Mouse (Mus musculus) subcutaneous adipose tissue, adult 2 months (tissue): ENCODE results near the gene Gm4064. TPM values are rescaled to one million over a fixed set of nuclear protein-coding genes. Genes with fewer than 3 reads are reported as not detected.

ENCODE experiments used
- polyA plus RNA-seq: library from polyadenylated mRNA; depleted of rRNA; stranded (reverse); fragments of >200 nt; gene quantifications from 2 replicates; pipeline ENCODE4 v1.2.3, GENCODE M21; 2012; ENCODE audit warnings: low replicate concordance; rRNA removed

Gene Gm4064
- polyA plus RNA-seq: not detected in 2 replicates

DNA sequence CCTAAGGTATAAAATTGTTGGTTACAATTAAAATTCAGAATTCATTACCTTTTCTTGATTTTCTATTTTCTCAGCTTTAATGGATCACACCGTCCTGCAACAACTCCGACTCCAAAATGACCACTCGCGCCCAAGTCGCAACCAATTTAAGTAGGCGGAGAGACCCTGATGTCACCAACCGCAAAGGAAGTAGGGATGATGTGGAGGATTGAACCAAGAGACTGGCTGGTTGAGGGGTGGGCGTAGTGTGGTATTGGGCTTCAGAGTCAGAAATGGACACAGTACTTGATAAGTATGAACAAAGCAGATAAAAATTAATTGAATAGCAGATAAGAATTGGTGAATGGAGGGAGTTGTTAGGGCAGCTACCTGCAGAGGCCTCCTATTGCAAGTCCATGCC is at the start of gene Gm4064:
Gm4064 (minus strand) TSS at position 101 of the 400 bp plus-strand sequence.

GRCm38 (mm10) chrY:2830380-2830779 is 34.4 kb upstream of the Gm4064 start, which contains the start of the genes Rbmy and Gm10256:
TSS of gene Rbmy (plus strand) at chrY:2830680.
TSS of gene Gm10256 (plus strand) at chrY:2830699.

Other genes starting within 250 kb of the Gm4064 start
- gene H2al2c, start 197.1 kb downstream of the Gm4064 start, polyA plus RNA-seq: not detected in 2 replicates
- gene Sry, start 132.5 kb downstream of the Gm4064 start, polyA plus RNA-seq: not detected in 2 replicates
- not detected in 2 replicates for gene H2al2b, start 75.5 kb downstream of the Gm4064 start, polyA plus RNA-seq
- not detected in 2 replicates for gene Rbmy, start 34.5 kb upstream of the Gm4064 start, polyA plus RNA-seq
- gene Gm10256, start 34.5 kb upstream of the Gm4064 start, polyA plus RNA-seq: not detected in 2 replicates
- not detected in 2 replicates for gene Gm10352, start 104.8 kb upstream of the Gm4064 start, polyA plus RNA-seq
- gene Gm29289, start 136.4 kb upstream of the Gm4064 start, polyA plus RNA-seq: not detected in 2 replicates